Mouse (Mus musculus) midbrain, embryonic 14.5 days (tissue): ENCODE data around the gene Elp1. TPM values are rescaled to one million over a fixed set of nuclear protein-coding genes. Genes with fewer than 3 reads are reported as not detected.

Experiments
- ATAC-seq: fragments of 200-750 bp; cut with Nextera tagmentation; 2 replicates; pipeline ENCODE4 v1.8.0; 2017; ENCODE audit warnings: moderate number of reproducible peaks, moderate library complexity; ENCODE audit not compliant: low FRiP score, low TSS enrichment
- DNase-seq: peaks from one replicate; pipeline ENCODE4 v3.0.0-alpha.2; 2015
- H3K27ac ChIP-seq: fragments of 300-500 bp; sonication (generic); replicated peaks from 2 replicates; pipeline ENCODE4 v1.5.1; 2014; ENCODE audit warnings: mild to moderate bottlenecking, low read depth, low read length, moderate library complexity
- H3K27me3 ChIP-seq: fragments of 300-500 bp; sonication (generic); 2 replicates; pipeline ENCODE4 v1.6.1; 2014; ENCODE audit warnings: low read length, control low read depth, mixed read lengths; ENCODE audit not compliant: control insufficient read depth, insufficient read depth
- H3K36me3 ChIP-seq: fragments of 300-500 bp; sonication (generic); 2 replicates; pipeline ENCODE4 v1.6.1; 2014; ENCODE audit warnings: low read length, control low read depth; ENCODE audit not compliant: control insufficient read depth, insufficient read depth
- H3K4me1 ChIP-seq: fragments of 300-500 bp; sonication (generic); 2 replicates; pipeline ENCODE4 v1.6.1; 2014; ENCODE audit warnings: mild to moderate bottlenecking, antibody characterized with exemption, low read length, control low read depth; ENCODE audit not compliant: control insufficient read depth, insufficient read depth
- H3K4me2 ChIP-seq: fragments of 300-500 bp; sonication (generic); 2 replicates; pipeline ENCODE4 v1.6.1; 2014; ENCODE audit warnings: mild to moderate bottlenecking, low read length, moderate library complexity
- H3K4me3 ChIP-seq: fragments of 300-500 bp; sonication (generic); replicated peaks from 2 replicates; pipeline ENCODE4 v1.5.1; 2014; ENCODE audit warnings: low read depth, low read length
- H3K9ac ChIP-seq: fragments of 300-500 bp; sonication (generic); replicated peaks from 2 replicates; pipeline ENCODE4 v1.6.1; 2014; ENCODE audit warnings: mild to moderate bottlenecking, low read length, moderate library complexity
- H3K9me3 ChIP-seq: fragments of 300-500 bp; sonication (generic); 2 replicates; pipeline ENCODE4 v1.6.1; 2016; ENCODE audit warnings: low read length, control low read depth, mixed read lengths; ENCODE audit not compliant: control insufficient read depth
- WGBS: fragments of 180-500 bp; shearing (Covaris S2); extraction: QIAGEN DNeasy Blood & Tissue Kit; methylation state at CpG from one replicate; pipeline ENCODE4 v1.1.7; 2014; 5-methylcytosine and 5-hydroxymethylcytosine counted together
- polyA plus RNA-seq: library from polyadenylated mRNA; unstranded; fragments of >200 nt; fragmentation: Nextera tagmentation; extraction: Ambion mirVana; gene quantifications from 2 replicates; pipeline ENCODE4 v1.2.1, GENCODE M21; 2014

Elp1 gene
- polyA plus RNA-seq, 1 experiment from 2014 or later = 90.2 TPM

DNA sequence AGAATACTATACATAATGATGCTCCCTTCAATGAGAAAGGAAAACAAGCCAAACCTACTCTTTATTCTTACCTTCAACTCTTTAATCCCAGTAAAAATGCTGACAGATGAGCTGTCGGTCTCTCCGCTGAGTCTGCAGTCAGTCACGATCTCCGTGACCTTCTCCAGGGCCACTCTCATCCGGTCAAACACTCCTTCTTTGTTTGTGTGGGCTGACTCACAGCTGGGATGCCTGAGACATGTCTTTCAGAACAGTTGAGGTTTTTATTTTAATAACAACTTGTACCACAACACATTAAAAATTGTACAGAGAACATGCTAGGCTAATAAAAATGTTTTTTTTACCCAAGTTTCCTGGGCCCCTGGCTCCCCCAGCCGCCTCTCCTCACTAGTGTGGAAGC, 35.5 kb upstream of the Elp1 start:
- DNase-seq = no peak
- no peaks in the 10 kb centered on the region for H3K9me3 ChIP-seq
- H3K4me2 ChIP-seq = no peak overlapping the region
- no peak overlapping the region for H3K9ac ChIP-seq
- WGBS = 90% methylated on average over 6 of the region's 6 CpGs
- no peak overlapping the region for H3K4me3 ChIP-seq
- H3K4me1 ChIP-seq = no peaks in the 10 kb centered on the region
- H3K27ac ChIP-seq = no peak overlapping the region
- no peaks in the 10 kb centered on the region for H3K27me3 ChIP-seq
- H3K36me3 ChIP-seq = peaks cover 71% of the 10 kb centered on the region
- ATAC-seq = no peak

DNA sequence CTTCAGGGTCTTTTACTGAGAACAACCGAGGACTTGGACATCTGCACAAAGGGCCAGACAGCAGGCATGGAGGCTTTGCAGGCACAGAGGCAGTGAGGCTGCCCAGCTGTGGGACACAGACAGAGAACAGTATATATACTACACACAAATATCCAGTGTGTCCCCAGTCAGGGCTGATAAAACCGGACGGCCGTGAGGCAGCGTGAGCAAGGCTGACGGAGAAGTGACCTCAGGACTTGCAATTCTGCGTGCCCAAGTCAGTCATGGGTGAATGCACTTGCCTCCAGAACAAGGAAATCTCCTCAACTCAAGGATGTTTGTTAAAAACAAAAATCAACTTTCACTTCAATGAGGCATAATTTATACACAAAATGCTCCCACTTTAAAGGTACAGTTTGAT, 29.9 kb upstream of the Elp1 start:
- no peak overlapping the region for H3K4me2 ChIP-seq
- H3K4me3 ChIP-seq = no peak overlapping the region
- no peaks in the 10 kb centered on the region for H3K4me1 ChIP-seq
- no peak overlapping the region for H3K27ac ChIP-seq
- H3K9me3 ChIP-seq = no peaks in the 10 kb centered on the region
- DNase-seq (no peak), ATAC-seq (no peak)
- H3K27me3 ChIP-seq = no peaks in the 10 kb centered on the region
- no peak overlapping the region for H3K9ac ChIP-seq
- 85% methylated on average over 7 of the region's 7 CpGs for WGBS
- peaks cover 78% of the 10 kb centered on the region for H3K36me3 ChIP-seq

- H3K27ac ChIP-seq = no peak overlapping the region
- no peaks in the 10 kb centered on the region for H3K4me1 ChIP-seq
- H3K4me2 ChIP-seq = no peak overlapping the region
- H3K27me3 ChIP-seq = no peaks in the 10 kb centered on the region
- 79% methylated on average over 13 of the region's 13 CpGs for WGBS
- no peak overlapping the region for H3K4me3 ChIP-seq
- no peaks in the 10 kb centered on the region for H3K9me3 ChIP-seq
- no peak for DNase-seq
- H3K9ac ChIP-seq = no peak overlapping the region
- no peak for ATAC-seq
- peaks cover 76% of the 10 kb centered on the region for H3K36me3 ChIP-seq
Observed at GRCm38 (mm10) chr4:56831013-56831609, 29.0 kb upstream of the Elp1 start.

DNA sequence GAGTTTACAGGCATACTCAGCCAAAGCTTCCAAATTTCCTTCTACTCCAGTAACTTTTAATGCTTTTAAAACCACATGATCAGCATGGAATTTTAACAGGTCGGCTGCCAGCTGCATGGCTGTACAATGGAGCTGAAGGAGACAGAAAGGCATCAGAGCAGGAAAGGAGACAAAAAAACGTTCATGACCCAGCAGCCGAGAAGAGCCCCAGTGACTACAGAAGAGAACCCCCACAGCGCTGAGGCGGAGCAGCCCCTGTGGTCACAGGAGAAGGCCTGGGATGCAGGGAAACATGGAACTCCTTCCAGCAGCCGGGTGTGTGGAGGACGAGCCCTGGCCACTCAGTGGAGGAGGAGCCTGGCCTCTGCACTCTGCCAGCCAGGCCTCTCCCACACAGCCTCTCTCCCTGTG, 27.4 kb upstream of the Elp1 start:
- no peak overlapping the region for H3K4me2 ChIP-seq
- H3K36me3 ChIP-seq = peaks cover 72% of the 10 kb centered on the region
- DNase-seq (no peak), ATAC-seq (no peak)
- WGBS = 61% methylated on average over 7 of the region's 7 CpGs
- H3K27me3 ChIP-seq = no peaks in the 10 kb centered on the region
- H3K9ac ChIP-seq = no peak overlapping the region
- no peak overlapping the region for H3K4me3 ChIP-seq
- no peak overlapping the region for H3K27ac ChIP-seq
- H3K9me3 ChIP-seq = no peaks in the 10 kb centered on the region
- no peaks in the 10 kb centered on the region for H3K4me1 ChIP-seq

DNA sequence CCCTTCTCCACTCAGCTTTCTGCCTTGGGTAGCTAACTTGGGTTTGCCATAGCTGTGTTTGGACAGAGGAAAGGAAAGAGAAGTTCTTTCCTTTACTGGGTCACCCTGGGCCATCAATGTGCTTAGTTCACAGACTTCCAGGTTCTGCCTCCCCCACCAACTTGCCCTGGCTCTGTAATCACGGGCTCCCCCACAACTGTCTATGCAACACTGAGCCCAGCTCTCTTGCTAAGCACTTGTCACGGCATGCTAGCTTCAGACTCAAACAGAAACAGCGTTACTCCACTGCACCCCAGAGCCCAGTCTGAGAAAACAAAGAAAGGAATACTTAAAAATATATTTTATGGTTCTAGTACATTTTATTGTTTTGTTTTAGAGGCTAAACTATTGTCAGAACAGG, 26.8 kb upstream of the Elp1 start:
- ATAC-seq = no peak
- H3K36me3 ChIP-seq = peaks cover 68% of the 10 kb centered on the region

DNA sequence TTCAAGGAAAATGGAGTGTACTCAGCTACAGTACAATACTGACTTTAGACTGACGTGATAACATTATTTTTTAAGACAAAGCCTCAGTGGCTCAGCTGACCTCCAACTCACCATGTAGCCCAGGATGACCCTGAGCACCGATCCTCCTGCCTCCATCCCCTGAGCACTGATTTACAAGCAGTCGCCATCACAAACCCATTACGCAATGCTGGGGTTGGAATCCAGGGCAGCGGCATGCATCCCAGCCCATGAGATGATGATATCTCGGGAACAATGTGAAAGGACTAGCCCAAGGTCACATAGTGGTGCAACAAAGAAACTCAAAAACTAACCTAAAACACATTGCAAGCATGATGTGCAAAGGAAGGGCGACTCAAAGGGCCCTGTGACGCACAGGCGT, 22.1 kb upstream of the Elp1 start:
- Histone ChIP-seq H3K9me3 (no peaks in the 10 kb centered on the region), H3K4me3 (no peak overlapping the region), H3K27me3 (no peaks in the 10 kb centered on the region), H3K36me3 (peaks cover 32% of the 10 kb centered on the region), H3K27ac (no peak overlapping the region), H3K4me1 (no peaks in the 10 kb centered on the region), H3K4me2 (no peak overlapping the region), H3K9ac (no peak overlapping the region)
- ATAC-seq = no peak
- DNase-seq = no peak
- 94% methylated on average over 9 of the region's 9 CpGs for WGBS

More for the DNA sequence above, 26.8 kb upstream of the Elp1 start:
- Histone ChIP-seq H3K4me3 (no peak overlapping the region), H3K4me2 (no peak overlapping the region), H3K27ac (no peak overlapping the region), H3K4me1 (no peaks in the 10 kb centered on the region), H3K27me3 (no peaks in the 10 kb centered on the region), H3K9me3 (no peaks in the 10 kb centered on the region), H3K9ac (no peak overlapping the region)
- 77% methylated on average over 3 of the region's 3 CpGs for WGBS
- DNase-seq = no peak

DNA sequence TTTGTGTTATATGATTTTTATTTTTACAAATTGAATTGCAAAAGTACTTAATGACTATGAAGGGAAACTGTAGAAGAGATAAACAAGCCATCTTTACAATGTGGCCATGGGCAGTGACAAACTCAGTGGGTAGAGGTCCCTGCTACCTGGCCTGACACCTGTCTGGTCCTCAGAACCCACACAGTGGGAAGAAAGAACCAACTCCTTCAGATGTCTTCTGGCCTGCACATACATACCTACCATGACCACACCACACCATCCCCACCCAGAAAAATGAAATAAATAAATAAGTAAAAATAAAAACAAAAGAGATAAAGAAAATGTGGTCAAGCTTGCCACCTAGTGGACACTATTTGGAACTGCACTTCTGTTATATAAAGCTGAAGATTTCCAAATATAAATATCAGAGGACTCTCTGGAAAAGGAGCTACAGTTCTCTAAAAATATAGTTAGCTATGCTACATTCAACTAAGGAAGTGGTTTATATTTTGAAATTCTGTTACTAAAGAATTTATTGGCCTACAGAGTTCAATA, 18.0 kb upstream of the Elp1 start:
- no peak overlapping the region for H3K27ac ChIP-seq

DNA sequence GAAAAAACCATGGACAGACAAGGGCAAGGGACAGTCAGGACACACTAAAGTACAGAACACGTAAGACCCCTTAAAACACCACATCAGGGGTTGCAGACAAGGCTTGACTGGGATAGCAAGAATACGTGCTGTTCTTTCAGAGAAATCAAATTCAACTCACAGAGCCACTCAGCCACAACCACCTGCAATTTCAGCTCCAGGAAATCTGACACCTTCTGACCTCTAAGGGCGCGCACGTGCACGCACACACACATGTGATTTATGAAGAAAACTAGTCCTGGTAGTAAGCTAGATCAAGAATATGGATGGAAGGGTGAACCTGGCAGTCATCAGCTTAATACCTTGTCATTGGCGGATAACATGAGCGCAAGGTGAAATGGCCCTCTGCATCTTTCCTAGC, 13.0 kb upstream of the Elp1 start:
- Histone ChIP-seq H3K36me3 (peaks cover 50% of the 10 kb centered on the region), H3K27me3 (no peaks in the 10 kb centered on the region), H3K9ac (no peak overlapping the region), H3K4me3 (no peak overlapping the region), H3K4me1 (no peaks in the 10 kb centered on the region), H3K4me2 (no peak overlapping the region), H3K9me3 (no peaks in the 10 kb centered on the region), H3K27ac (no peak overlapping the region)
- DNase-seq = no peak
- no peak for ATAC-seq
- WGBS = 96% methylated on average over 8 of the region's 8 CpGs

More for the DNA sequence above, 18.0 kb upstream of the Elp1 start:
- peaks cover 16% of the 10 kb centered on the region for H3K36me3 ChIP-seq
- no peak overlapping the region for H3K4me2 ChIP-seq
- no peaks in the 10 kb centered on the region for H3K27me3 ChIP-seq
- no peak for ATAC-seq
- no peaks in the 10 kb centered on the region for H3K9me3 ChIP-seq
- DNase-seq = peak; percentile 64
- no peaks in the 10 kb centered on the region for H3K4me1 ChIP-seq
- H3K4me3 ChIP-seq = no peak overlapping the region
- no peak overlapping the region for H3K9ac ChIP-seq

GRCm38 (mm10) chr4:56812096-56812495, 10.0 kb upstream of the Elp1 start:
- H3K27me3 ChIP-seq = no peaks in the 10 kb centered on the region
- 84% methylated on average over 4 of the region's 4 CpGs for WGBS

More at GRCm38 (mm10) chr4:56812096-56812495, 10.0 kb upstream of the Elp1 start:
- Histone ChIP-seq H3K4me2 (no peak overlapping the region), H3K9me3 (no peaks in the 10 kb centered on the region), H3K36me3 (peaks cover 65% of the 10 kb centered on the region), H3K4me3 (no peak overlapping the region), H3K9ac (no peak overlapping the region), H3K4me1 (no peaks in the 10 kb centered on the region), H3K27ac (no peak overlapping the region)
- ATAC-seq (no peak), DNase-seq (no peak)
